Mouse (Mus musculus): ENCODE results near the gene Cacng2.

Gene Cacng2

GRCm38 (mm10) chr15:78082841-78083572 is 36.8 kb downstream of the Cacng2 start:
- in situ Hi-C loops (cut with MboI, MseI): no loop called here

GRCm38 (mm10) chr15:78082149-78082548 is 37.7 kb downstream of the Cacng2 start:
- in situ Hi-C loops (cut with MboI, MseI): no loop called here

- in situ Hi-C loops (cut with MboI, MseI): no loop called here
These were observed 38.4 kb downstream of the Cacng2 start for GRCm38 (mm10) chr15:78081384-78081783.

- in situ Hi-C loops (cut with MboI, MseI): no loop called here
These were observed 39.5 kb downstream of the Cacng2 start for GRCm38 (mm10) chr15:78080326-78080725.

- in situ Hi-C loops (cut with MboI, MseI): no loop called here
These were observed 40.8 kb downstream of the Cacng2 start for GRCm38 (mm10) chr15:78078776-78079628.

DNA sequence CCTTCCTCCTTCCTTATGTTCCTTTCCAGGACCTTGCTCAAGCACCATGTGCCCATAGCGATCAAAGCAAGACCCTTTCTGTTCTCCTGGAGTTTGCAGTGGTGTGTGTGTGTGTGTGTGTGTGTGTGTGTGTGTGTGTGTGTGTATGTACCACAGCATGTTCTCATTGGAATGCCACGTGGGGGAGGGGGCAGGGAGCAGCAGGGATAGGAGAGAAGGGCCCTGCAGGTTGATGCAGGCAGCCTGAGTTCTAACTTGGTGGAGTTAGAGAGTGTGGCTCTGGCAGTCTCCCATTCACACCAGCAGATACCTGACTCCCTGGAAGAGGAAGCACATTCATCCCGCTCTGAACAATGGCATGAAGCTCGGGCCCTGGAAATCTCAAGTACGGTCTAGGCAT is 41.6 kb downstream of the Cacng2 start:
- in situ Hi-C loops (cut with MboI, MseI): no loop called here

DNA sequence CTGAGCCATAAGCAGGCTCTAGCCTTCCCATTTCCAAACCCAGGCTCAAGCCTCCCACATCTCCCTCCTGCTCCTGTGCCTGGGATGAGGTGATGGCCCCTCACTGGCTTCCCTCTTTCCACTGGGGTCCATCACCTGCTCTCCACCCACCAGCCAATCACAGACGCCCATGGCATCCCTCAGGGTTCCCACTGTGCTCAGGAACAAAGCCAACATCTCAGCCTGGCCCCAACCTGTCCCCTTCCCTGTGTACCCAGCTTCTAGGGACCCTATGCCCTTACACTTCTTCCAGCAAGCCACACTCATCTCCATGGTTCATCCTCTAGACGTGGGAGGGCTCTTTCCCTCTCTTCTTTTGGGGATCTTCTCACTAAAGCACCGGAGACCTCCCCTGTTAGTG is 43.9 kb downstream of the Cacng2 start:
- in situ Hi-C loops (cut with MboI, MseI): no loop called here

GRCm38 (mm10) chr15:78073109-78073508 is 46.7 kb downstream of the Cacng2 start:
- in situ Hi-C loops (cut with MboI, MseI): no loop called here

- in situ Hi-C loops (cut with MboI, MseI): no loop called here
These were observed 53.4 kb downstream of the Cacng2 start for GRCm38 (mm10) chr15:78066475-78066874.

DNA sequence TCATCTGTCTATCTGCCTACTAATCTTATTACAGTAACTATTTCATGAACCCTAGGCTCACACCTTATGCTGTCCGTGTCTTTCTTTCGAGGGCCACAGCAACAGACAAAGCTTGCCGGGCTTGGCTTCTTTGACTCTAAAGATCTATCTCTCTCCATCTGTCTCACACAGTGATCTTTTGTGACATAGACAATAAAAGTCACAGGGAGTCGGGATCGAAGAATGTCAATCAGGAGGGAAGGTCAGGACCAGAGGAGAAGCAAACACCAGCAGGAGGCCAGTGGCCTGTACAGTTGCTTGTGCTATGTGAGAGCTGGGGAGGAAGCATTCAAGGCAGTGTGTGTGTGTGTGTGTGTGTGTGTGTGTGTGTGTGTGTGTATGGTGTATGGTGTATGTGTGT is 54.3 kb downstream of the Cacng2 start:
- in situ Hi-C loops (cut with MboI, MseI): no loop called here

DNA sequence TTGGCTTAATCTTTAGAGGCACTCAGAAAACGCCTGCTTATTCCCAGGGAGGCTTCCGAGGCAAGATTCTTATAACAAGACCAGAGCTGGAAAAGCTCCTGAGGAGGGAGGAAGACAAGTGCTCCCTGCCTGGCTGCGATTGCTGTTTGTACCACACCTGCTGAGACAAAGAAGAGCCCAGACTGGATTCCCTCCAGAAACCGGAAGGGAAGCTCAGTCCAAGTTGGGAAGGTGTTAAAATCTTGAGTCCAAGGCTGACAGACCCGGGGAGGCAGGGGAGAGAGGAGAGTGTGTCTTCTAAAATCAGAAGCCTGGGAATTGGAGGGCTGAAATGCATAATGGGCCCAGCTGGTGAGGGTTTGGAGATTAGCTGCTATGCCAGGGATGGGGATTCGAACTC is 55.5 kb downstream of the Cacng2 start:
- in situ Hi-C loops (cut with MboI, MseI): no loop called here

GRCm38 (mm10) chr15:78062467-78062866 is 57.4 kb downstream of the Cacng2 start:
- in situ Hi-C loops (cut with MboI, MseI): no loop called here

- in situ Hi-C loops (cut with MboI, MseI): no loop called here
These were observed 62.9 kb downstream of the Cacng2 start for GRCm38 (mm10) chr15:78056930-78057329.

- in situ Hi-C loops (cut with MboI, MseI): no loop called here
These were observed 69.1 kb downstream of the Cacng2 start for GRCm38 (mm10) chr15:78050682-78051081.

DNA sequence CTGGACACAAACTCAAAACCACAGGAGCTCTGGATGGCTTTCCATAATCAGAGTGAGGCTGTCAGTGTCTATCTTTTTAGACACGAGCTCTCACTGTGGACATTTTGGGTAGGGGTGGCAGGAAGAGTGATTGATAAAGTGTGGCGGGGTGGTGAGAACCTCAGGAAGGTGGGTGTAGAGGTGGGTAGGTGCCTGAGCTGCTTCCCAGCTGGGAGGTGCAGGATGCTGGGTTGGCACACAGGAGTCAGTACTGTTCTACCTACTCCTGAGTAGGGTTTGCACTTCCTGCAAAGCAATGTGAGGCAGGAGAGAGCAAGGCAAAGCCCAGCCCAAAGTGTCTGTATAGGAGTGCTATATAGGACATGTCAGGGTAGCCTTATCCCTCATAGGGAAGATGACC is 69.9 kb downstream of the Cacng2 start:
- in situ Hi-C loops (cut with MboI, MseI): no loop called here

DNA sequence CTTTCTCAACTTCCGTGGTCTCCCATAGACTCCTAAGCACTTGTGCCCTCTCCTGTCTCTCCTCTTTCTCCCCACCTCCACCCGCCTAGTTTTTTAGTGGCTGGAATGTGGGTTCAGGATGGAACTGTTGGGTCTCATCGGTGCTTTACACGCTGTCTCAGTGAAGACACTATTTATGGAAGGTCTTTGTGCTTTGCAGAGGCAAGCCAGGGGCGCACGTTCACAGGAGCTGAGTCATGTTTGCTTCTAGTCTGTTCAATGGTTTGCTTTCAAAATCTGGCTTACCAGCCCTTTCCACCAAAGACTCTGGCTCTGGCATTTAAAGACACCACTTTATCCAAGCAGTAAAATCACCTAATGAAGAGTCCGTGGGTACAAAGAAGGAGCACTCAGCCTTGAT is 74.0 kb downstream of the Cacng2 start:
- in situ Hi-C loops (cut with MboI, MseI): no loop called here

DNA sequence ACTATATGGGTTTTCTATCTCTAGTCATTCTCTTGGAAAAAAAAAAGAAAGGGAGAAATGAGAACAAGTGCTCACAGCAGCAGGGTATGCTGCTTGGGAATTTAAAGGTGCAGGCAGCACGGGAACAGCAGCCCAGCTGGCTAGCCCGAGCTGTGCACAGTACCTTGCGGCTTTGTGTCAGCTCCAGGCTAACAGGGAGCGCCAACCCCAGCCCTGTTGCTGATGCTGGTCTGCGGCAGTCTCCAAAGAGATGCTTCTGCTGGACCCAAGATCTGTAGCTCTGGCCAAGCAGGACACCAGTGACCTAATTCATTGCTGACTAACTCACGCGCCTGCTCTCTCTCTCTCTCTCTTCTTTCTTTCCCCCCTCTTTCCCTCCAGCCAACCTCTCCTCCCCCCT is 74.5 kb downstream of the Cacng2 start:
- in situ Hi-C loops (cut with MboI, MseI): no loop called here

DNA sequence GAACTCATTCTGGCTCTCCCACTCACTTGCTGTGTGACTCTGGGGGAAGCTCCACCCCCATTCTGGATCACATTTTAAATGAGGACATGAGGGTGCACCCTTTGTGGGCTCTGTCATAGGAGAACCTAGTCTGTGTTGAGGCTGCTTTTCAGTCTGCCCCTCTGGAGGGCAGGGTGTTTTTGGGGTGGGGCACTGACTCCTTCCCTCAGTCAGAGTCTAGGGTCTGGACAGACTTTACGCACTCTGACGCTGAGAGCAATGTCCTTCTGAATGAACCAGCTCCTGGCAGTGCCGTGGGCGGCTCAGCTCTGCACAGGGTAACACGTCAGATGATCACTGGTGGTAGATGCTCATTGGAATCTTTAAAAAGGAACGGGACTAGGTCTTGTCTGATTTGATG is 75.0 kb downstream of the Cacng2 start:
- in situ Hi-C loops (cut with MboI, MseI): no loop called here

DNA sequence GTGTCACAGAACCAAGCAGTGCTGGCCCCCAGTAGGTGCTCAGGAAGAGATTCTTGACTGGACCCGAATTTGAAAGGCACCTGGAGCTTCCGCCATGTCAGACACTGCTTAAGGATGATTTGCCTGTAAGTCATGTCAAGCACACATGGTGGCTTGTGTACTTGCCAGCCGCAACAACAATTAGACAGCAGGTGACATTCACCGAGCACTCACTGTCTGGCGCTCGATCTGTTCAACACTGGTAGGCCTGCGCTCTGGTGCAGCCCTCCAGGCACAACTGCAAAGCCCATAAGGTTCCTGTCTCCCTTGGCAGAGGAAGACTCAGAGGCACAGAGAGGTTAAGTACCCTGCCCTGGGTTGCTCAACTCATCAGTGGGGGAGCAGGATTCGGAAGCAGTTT is 77.1 kb downstream of the Cacng2 start:
- in situ Hi-C loops (cut with MboI, MseI): no loop called here

DNA sequence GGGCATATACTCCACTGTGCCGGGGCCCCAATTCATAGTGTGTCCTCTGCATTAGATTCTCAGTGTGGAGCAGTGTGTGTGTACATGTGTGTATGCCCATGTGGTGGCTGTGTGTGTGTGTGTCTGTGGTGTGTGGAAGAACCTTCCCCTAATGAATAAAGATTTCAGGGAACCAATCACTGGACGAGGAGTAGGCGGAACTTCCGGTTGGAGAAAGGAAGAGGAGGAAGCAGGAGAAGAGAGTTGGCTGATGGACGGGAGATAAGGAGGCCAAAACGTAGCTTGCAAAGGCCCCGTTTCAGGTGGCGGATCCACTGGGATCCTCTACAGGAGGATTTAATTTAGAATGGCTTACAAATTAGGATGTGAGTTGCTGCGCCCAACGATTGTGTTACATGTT is 82.2 kb downstream of the Cacng2 start:
- in situ Hi-C loops (cut with MboI, MseI): no loop called here

DNA sequence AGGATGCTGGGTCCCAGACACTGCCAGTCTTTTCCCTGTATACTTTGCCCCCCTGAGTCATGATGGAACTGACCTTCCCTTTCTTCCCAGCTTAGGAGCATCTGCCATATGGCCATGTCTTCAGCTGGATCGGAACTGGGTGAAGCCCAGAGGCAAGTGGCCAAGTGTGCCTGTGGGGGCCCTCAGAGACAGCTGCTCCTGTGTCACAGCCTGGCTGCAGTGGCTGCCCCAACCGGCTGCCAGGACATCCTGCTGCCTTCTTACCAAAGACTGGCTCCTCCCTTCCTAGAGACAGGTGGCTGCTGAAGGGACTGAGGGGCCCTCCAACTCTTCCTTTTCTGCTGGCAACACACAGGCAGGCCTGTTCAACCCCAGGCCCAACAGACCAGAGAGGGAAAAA is 83.2 kb downstream of the Cacng2 start:
- in situ Hi-C loops (cut with MboI, MseI): no loop called here

DNA sequence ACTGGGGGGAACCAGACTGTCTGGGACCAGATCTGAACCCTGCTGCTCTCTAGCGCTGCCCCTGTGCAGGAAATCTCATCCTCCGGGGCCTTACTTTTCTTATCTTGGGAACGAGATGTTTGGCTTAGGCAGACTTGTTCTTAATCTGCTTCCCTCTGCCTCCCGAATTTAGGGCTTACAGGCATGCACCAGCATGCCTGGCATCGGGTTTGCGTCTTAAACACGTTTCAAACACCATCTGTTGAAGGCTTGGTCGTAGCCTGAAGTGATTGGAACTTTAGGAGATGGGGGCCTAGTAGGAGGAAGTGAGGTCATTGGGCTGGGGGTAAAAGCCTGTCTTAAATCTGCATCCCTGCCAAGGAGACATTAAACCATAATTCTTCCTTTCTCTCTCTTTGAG is 89.9 kb downstream of the Cacng2 start:
- in situ Hi-C loops (cut with MboI, MseI): no loop called here

DNA sequence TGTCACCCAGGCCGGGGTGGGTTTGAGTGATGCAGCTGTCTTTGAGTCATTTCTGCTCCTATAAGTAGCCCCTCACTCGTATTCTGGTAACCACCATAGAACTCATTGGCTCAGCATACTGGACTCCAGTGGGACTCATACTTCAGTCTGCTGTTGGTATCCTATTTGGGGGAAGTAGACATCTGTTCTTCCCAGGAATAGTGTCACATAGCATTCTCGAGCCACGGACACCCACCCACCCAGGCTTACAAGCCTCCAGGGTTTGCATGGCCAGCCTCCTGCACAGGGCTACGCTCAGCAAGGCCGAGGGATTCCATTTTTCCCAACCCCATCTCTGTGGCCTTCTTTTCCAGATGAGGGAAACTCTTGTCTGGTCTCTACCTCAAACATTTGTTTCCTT is 93.3 kb downstream of the Cacng2 start:
- in situ Hi-C loops (cut with MboI, MseI): no loop called here
